Mouse (Mus musculus) cortical plate, adult 2 months (tissue): ENCODE measurements at regions not wholly inside any gene's neighbourhood (a gene's known extent, or its start where the extent isn't known, plus 50 kb on each side); places are given as distances from the start of the nearest gene placed in this dataset.

ENCODE experiments used
- CTCF ChIP-seq: fragments of 200-500 bp; IDR thresholded peaks from 2 replicates; pipeline ENCODE4 v1.5.1; 2011; ENCODE audit warnings: mild to moderate bottlenecking, control low read depth, low read length; ENCODE audit not compliant: insufficient read depth; ENCODE audit errors: extremely low read depth
- POLR2A ChIP-seq: fragments of 200-500 bp; IDR thresholded peaks from 2 replicates; pipeline ENCODE4 v1.6.1; 2011; ENCODE audit warnings: mild to moderate bottlenecking, low read length, control low read depth; ENCODE audit not compliant: insufficient read depth; ENCODE audit errors: extremely low read depth

- TF ChIP-seq CTCF (peak; percentile 77), POLR2A (no peak)
These were observed 54.0 kb upstream of the Usp47 start for GRCm38 (mm10) chr7:111969198-111969887.
